Mouse (Mus musculus): ENCODE measurements at regions not wholly inside any gene's neighbourhood (a gene's known extent, or its start where the extent isn't known, plus 50 kb on each side); places are given as distances from the start of the nearest gene placed in this dataset.

- no peak for TF ChIP-seq EP300 (IDR thresholded peaks at IDR 0.05)
- no peak for TF ChIP-seq CTCF (IDR thresholded peaks at IDR 0.05)
Observed at GRCm38 (mm10) chr11:31427374-31427773, 57.5 kb upstream of the Stc2 start.
